Mouse (Mus musculus) CD4-positive helper T cell, adult 2 months (primary cell): ENCODE measurements at regions not wholly inside any gene's neighbourhood (a gene's known extent, or its start where the extent isn't known, plus 50 kb on each side); places are given as distances from the start of the nearest gene placed in this dataset.

Experiments used
- DNase-seq: peaks from one replicate; pipeline ENCODE4 v3.0.0-alpha.2; 2012; ENCODE audit warnings: low read depth, missing footprints, low spot score

DNA sequence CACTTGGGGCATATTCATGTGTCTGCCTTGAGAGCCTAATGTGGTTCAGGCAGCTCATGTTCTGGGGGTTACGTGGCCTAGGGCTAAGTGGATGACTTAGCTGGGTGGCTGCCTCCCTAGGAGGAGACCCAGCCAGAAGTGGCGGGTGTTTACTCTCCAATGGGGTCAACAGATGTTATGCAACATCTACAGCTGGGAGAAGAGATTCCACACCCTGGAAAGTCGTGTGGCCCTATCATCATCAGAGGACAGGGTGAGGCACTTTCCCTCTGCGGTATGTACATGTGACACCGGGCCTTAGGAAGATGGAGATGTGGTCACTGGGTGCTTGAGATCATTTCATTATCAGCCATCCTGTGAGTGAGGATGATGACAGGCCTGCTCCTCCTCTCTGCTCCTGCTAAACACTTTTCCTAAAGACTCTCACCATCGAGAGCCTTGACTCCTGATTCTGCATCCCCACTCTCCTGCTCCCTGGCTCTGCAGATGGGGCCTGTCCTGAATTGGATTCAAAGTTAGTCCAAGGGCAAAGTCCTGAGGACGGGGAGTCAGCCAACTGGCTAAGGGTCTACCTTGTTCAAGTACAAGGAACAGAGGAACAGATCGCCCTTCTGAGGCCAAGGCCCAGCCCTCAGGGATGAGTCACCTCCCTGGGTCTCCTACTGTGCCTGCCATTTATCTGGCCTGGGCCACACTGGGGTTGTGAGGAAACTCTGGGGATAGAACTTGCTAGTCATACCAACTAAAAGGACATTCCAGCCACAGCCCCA, 99.8 kb upstream of the Cops8 start:
- DNase-seq: no peak

DNA sequence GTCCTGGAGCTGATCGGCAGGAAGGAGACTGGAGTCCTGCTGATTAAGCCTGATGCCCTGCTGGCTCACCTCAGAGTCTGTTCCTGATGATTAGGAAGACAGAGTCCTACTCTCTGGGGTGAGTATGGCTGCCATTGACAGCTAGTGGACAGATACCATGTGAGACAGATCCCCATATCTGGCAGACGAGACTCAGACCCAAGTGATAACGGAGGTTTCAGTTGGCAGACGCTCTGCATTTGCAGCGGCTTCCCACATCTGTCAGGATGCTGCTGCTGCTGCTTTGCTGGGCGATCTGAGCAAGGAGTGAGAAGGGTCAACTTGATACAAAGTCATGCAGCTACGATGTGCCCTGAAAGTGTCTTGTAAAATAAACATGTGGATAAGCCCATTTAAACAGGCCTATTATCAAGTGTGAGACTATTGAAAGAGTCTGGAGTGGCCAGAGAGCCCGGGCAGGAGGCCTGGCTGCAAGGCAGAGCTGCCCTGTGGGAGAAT, 98.1 kb upstream of the Cops8 start:
- no peak for DNase-seq

DNA sequence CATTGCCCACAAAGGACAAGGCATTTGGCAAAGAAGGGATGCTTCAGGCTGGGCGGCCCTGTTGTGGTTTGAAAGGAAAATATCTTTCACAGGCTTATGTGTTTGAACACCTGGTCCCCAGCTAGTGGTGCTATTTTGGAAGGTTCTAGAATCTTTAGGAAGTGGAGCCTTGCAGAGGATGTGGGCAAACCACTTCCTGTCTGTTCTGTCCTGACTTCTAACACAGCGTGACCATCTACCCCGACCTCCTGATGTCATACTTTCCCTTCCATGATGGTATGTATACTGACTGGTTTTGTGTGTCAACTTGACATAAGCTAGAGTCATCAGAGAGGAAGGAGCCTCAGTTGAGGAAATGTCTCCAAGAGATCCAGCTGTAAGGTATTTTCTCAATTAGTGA, 97.2 kb upstream of the Cops8 start:
- DNase-seq: peak; percentile 5

DNA sequence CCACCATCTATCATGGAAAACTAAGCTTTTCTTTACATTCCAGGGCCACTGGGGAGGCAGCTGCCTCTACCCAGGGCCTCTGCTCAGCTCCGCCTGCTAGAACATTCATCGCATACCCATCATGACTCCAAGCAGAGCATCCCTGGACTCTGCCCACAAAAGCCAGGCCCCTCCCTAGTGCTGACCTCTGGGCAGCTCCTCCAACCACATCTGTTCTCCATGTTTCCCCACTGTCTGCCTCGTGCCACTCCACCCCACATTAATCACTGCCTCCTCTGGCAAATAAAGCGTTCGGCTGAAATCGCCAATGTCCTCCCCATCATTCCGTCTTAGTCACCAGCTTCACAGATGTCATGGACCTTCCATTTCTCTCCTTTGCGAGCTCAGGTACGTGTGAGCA, 96.2 kb upstream of the Cops8 start:
- DNase-seq: no peak

DNA sequence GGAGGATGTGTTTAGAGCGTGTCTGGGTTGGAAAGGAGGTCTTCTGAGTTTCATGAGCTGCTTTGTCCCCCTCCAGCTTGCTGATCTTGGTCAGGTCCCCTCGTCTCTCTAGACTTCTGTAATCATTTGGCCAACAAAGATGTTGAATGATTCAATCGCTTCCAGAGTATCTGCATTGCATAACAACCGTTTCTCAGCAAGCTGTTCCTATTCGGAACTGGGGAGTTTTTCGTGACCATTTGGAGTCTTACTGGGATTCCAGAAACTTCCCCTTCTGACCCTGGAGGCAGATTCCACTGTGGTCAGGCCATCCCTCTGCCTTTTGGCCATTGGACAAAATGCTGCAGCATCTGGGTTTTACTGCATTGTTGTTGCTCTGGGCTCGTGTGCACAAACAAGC, 93.4 kb upstream of the Cops8 start:
- DNase-seq: no peak

DNA sequence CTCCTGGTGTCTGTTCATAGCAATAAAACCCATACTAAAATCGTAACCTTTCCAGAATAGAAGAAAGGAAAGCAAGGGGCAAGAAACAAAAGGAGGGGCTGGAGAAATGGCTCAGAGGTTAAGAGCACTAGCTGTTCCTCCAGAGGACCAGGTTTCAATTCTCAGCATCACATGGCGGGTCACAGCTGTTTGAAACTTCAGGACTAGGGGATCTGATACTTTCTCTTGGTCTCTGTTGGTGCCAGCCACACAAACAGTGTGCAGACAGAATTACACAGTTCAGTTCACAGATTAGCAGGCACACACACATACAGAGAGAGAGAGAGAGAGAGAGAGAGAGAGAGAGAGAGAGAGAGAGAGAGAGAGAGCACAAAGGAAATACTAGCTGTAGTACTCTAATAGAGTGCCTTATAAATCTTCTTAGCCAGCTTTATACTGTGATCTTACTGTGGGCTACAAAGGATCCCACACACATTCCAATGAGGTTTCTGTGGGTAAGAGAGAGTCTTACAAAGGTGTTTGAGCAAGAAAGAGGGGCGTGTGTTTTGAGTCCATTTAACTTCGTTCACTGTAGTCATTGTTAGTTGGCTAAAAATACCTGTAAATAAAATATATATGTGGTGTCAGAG, 89.2 kb upstream of the Cops8 start:
- no peak for DNase-seq

DNA sequence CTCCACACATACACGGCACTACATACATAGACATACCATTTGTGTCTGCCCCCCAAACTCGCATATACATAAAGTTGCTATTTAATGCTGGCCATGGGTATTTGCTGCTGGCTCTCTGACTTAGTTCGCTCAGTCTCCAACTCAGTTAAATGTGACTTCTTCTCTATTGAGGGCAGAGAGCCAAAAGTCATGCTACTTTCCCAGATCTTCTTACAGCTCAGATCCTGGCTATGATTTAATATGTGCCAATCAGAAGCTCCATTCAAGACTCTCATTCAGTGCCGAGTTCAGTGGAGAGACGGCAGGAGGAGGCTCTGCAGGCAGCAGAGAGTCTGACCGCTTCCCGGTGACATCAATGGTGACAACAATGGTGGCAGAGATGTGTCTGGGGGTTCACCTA, 88.6 kb upstream of the Cops8 start:
- DNase-seq: no peak

DNA sequence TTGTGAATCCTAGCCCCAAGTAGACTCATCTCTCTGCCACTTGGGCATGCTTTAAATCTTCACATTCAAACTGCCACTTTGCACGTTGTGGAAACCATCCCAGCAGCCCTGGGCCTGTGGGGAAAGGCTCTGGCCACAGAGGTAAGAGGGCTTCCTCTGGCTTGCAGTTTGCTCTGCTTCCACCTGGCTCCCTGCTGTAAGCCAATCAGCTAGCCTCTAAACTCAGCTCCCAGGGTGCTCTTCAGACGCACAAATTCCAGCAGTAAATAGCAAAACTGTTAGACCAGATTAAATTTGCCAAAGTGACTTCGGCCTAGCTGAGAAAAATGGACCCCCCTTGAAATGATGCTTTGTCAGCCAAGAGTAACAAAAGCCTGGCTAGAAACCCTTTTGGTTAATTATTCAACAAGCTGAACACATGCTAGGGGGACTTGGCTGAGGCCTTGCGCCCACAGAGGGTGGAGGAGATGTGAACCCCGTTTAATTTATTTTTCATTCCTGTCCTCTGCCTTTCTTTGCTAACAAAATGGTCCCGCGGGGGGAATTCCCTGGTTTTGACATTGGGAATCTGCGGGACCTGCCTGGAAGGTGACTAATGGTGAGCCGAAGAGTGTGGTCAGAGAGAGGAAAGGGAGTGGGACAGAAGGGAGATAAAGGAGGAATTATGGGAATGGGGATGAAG, 84.1 kb upstream of the Cops8 start:
- no peak for DNase-seq

DNA sequence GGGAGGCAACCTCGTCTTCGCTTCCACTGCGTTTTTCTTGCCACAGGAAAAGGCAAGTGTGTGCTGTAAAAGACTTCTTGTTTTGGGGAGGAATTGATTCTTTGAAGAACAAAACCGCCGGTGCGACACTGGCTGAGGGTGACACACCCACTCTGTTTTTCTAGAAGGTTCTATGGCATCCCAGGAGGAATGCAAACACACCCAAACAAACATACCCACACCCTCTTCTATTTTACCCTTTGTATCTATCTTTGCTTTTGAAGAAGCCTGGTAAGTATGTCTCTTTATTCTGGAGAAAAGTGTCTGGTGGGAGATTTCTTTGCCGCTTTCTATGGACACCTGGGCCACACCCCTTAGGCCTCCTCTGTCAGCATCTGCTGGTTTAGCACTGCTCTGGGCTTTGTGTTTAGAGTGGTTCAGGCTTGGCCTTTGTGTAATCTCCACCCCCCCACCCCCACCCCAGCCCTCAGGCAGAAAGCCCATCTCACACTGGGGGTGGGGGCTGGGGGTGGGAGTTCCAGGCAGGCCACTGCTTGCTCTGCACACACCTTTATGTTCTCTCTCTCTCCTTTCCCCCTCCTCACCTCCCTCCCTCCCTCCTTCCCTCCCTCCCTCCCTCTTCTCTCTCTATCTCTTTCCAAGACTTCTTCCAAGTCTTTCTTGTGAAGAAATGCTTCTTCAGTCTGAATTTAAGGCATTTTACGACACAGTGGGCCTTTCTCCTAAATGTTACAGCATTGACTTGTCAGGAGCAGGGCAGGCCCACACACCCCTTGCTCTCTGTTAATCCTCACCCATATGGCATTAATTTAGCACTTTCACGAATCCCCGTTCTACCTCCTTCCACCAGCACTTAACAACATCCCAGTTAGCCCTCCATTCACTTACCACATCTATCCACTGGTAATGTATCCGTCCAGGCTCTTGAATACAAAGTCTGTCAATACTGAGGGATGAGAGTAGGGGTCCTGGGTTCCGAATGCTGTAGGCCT, 83.2 kb upstream of the Cops8 start:
- no peak for DNase-seq

DNA sequence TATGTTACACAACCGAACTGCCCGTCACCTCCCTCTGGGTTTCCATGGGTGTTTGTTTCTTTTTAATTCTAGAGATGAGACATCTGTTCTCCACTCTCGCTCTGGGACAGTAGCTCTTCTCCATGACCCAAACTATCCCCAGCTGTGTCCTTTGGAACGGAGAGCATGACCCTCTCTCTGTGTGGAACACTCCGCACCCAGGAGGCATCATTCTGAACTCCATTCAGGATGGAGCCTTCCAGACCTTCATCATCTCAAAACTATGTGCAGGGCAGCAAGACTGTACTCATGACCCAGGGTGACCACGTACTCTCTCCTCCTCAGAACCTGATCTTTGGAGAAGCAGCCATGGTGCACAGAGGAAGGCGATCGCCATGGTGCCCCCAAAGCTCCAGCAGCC, 80.5 kb upstream of the Cops8 start:
- no peak for DNase-seq

DNA sequence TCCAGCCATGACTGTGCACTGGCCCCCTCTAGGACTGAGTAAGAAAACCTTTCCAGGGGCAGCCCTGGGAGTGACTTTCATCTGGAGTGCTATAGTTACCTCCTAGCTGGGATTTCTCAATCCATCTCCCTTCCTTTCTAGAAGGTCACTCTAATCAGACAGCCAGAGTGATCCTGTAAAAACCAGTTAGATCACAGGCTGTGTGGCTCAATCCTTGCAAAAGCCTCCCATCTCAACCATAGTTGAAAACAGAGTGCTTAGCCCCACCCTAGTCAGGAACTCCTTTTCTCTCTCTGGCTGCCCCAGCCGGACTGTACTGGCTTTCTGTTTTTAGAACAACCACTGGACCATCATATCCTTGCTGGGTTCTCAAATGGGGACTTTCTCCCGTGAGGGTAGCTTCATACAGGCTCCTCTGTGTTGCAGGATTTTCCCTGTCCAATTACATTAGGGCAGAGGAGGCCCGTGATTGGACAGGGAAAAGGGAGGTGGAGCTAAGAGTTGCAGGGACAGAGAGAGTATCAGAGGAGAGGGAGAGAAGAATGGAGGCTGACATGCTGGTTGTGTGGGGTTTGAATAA, 78.0 kb upstream of the Cops8 start:
- no peak for DNase-seq

DNA sequence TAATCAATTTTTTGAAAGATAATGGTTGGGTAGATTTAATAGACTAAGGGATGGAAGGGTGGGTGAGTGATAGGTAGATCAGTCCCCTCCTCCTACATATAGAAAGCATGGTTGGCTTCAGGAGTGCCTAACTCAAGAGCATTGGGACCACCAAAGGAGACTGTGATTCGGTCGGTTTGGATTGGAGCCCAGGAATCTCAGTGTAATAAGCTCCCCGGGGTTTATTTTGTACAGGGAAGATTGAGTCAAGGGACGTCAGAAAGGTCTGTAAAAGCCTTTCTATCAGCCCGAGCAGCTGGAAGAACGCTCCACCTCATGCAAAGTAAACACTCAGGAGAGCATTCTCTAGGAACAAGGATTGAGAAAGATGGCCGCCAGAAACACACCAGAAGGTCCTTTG, 76.5 kb upstream of the Cops8 start:
- no peak for DNase-seq

DNA sequence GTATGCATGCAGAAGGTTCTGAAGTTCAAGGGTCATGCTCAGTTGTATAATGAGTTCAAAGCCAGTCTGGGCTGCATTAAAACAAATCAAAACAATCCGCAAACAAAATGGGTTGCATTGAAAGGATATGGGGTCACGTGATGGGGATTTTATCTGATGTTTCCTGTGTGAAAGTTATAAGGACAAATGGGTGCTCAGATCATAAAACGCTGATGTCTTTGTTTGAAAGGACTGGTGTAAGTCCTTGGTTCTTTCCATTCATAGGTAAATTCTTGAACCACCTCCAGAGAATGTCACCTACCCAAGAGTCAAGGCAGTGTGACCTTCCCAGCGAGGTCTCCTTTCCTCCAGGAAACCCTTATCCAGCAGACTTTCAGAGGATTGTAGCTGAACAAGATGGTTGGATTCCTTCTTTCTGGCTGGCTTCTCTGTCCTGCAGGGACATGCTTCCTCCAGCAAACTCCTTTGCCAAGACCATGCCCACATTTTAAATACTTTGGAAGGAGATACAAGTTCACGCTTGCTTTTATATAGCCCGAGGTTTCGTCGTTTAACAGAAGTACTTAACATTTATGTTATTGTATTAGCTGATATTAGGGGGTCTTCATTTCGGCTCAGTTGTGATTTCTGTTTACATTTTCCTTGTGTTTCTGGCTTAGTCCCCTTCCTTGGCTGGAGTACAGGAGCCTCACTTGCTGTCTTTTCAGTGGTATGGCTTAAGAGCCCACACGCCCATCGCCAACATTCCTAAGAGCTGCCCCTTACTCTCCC, 74.6 kb upstream of the Cops8 start:
- no peak for DNase-seq

DNA sequence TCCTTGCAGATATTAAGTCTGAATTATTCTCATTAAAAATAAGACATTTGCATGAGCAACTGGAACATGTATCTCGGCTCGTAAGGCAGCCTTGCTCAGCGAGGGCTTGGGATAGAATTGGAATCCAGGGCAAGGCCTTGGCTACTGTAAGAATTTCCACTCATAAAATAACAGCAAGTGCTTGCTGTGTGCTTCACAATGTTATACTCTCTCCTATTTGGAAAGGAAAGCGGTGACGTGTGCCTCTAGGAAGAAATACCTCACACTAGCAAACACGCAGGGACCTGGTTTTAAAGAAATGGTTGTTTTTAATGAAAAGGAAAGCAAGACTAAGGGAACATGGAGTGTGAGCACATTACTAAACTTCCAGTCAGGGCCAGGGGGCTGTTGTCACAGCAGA, 69.3 kb upstream of the Cops8 start:
- DNase-seq: no peak

DNA sequence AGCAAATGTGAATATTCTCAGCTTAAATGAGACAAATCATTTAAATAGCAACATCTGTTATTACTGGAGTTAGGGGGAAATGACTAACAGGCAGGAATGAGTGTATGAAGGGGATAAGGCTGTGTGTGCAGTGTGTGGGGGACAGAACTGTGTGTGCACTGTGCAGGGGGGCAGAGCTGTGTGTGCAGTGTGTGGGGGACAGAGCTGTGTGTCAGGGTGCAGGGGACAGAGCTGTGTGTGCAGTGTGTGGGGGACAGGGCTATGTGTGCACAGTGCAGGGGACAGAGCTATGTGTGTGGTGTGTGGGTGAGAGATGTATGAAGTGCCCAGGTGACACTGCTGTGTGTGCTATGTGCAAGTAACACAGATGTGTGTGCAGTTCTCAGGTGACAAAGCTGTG, 66.7 kb upstream of the Cops8 start:
- no peak for DNase-seq

DNA sequence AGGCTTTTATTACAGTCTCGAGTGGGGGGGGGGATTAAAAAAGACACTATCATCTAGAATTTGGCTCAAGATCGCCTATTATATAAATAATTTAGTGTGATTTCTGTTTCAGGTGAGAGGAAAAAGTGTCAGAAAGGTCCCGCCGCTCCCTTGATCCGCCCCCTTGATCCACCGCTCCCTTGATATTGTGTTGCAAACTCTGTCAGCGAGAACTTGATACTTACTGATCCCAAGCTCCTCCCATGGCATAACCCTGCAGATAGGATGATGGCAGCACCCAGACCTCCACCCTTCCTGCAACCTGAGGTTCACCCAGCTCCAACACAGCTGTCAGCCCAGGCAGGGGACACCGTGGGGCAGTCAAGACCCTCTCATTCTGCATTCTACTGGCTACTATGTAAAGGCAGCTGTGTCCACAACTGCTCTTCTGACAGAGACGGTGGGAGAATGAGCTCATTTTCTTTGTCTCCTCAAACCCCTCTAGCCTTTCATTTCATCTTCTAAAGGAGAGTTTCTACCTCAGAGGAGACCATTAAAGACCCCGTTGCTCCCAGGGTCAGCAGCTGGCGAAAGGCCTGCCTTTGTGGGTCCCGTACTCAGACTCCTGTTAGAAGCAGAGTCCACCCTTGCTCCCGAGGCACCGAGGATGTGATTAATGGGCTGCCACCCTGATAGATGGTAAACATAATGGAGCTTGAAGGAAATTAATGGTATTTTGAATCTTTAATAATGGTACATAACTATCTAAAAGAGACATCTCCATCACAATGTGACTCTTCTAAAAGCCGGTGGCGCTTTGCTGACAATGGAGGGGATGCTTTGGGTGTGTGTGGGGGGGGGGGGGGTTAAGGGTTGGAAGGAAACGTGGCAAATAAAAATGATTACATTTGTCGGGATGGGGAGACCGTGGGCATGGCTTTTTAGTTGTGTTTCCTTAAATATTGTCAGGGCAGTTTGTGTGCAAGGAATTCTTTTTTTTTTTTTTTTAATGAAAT, 58.7 kb upstream of the Cops8 start:
- DNase-seq: no peak

DNA sequence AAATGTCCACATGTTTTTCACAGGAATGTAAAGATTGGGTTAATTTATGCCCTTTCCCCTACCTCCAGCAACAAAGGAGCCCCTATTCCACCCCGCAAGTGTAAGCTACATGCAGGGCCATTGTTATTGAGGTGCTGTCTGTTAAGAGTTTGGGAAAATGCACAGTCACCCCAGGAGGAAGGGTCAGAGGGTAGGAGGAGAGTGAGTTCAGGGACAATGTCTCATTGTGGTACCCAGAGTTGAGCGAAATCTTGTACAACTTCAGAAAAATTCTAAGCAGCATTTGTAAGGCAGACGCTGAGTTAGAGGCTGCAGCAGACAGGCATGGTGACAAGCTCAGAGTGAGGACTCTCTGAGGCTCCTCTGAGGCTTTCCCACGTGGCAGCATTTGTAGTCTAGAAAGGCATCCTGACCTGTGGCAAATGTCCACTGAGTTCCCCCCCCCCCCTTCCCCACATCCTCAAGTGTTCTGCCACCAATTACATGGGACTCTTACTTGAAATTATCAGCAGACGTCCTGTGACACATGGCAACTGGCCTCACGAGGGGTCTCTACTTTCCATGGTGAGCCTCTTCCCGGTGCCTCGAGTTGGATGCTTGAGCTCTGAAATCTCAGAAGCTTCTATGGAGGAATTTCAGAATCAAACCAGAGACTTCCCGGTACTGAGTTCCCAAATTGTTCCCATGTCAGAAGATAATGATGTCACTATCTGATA, 57.8 kb upstream of the Cops8 start:
- DNase-seq: no peak

DNA sequence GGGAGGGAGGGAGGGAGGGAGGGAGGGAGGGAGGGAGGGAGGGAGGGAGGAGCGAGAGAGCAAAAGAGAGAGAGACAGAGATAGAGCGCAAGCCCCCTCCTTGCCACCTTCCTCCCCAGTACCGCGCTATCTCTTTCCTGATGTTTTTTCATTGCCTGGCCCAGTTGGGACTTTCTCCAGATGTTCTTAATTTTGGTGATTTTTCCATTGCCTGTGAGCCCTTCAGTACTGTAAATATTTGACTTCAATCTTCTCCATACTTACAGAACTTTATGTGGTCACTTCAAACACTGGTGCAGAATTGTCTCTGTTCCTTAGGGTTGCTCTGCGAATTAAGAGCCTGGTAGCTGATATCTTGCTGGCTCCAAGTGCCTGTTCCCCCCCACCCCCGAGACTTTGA, 50.1 kb upstream of the Cops8 start:
- no peak for DNase-seq
